Mouse (Mus musculus): ENCODE data around the gene Gls. TPM values are rescaled to one million over a fixed set of nuclear protein-coding genes. Genes with fewer than 3 reads are reported as not detected.

Gene Gls
- polyA plus RNA-seq, 1 experiment from 2014 or later: 21.7 TPM

DNA sequence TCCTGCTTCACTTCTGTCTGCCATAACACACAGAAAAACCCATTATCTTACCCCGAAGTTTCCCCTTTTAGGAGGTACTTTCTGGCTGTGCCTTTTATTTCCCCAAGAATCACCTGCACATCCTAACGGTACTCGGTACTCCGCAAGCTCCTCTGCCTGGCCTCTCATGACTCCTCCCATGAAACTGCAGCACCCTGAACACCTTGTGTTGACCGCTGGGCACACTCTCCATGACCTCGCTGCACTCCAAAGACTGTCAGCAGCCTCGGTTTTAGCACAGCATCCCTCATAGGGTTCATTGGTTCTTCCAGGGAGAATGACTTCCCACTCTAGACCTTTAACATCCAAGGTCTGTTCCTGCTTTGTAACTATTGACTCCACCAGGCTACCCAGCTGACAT lies 62.3 kb downstream of the Gls start:
- Histone ChIP-seq H3K36me3 (no peaks in the 10 kb centered on the region), H3K27me3 (replicated peaks) (no peaks in the 10 kb centered on the region), H3K9me3 (no peaks in the 10 kb centered on the region), H3K4me3 (replicated peaks) (no peak overlapping the region), H3K4me1 (0 out of 2 replicates have a peak, but pooled peaks cover 5% of the 10 kb centered on the region), H3K4me2 (no peak overlapping the region), H3K9ac (no peak overlapping the region), H3K27ac (no peak overlapping the region)
- ATAC-seq (ENCODE audit: insufficient read depth, low FRiP score, low read depth): no peak
- WGBS: 72% methylated on average over 7 of the region's 7 CpGs

DNA sequence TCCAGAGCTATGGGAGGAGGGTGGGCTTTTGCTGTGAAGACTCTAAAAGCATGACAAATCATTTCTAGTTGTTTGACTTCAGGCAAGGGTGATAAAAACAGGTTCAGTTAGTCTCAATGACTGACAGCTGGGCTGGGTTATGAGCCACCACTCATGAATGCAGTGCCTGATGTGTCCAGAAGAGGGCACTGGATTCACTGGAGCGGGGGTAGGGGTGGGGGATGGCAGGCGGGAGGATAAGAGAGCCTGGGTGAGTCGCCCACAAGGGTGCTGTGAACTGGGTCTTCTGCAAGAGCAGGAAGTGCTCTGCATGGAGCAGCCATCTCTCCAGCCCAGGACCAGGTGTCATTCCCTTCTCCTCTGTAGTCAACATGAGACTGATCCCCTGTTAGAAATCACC lies 63.0 kb downstream of the Gls start:
- no peak overlapping the region for H3K27ac ChIP-seq
- no peaks in the 10 kb centered on the region for H3K9me3 ChIP-seq
- no peak overlapping the region for H3K4me2 ChIP-seq
- ATAC-seq (ENCODE audit: insufficient read depth, low FRiP score, low read depth): peak; percentile 60
- 0 out of 2 replicates have a peak, but pooled peaks cover 5% of the 10 kb centered on the region for H3K4me1 ChIP-seq
- no peaks in the 10 kb centered on the region for H3K27me3 ChIP-seq (replicated peaks)
- WGBS: 15% methylated on average over 3 of the region's 3 CpGs
- H3K9ac ChIP-seq: no peak overlapping the region
- no peaks in the 10 kb centered on the region for H3K36me3 ChIP-seq
- no peak overlapping the region for H3K4me3 ChIP-seq (replicated peaks)

DNA sequence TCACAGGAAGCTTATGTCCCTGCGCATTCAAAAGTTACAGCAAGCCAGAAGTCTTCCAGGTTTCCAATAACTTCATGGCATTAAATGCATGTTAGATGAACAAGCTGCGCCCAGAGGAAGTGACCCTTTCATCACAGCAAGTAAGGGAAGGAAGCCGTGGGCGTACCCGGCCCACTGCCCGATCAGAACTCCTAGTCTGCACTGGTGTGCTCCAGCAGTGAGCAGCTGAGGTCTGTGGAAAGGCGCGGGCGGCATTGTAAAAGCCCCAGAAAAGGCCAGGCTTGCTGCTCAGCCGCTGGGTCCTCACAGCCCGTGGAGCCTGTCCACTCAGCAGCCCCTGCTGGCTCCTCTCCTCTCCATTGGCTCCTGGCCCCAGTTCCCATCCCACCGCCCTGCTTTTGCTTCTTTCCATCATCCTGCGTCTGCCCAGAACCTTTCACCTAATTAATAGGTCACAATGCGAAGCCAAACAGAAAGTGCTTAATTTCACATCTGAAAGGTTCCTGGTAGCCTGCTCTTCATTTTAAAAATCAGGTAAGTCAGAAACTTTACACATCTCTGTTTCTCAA lies 66.3 kb downstream of the Gls start:
- no peak overlapping the region for H3K9ac ChIP-seq
- no peaks in the 10 kb centered on the region for H3K27me3 ChIP-seq (replicated peaks)
- H3K4me1 ChIP-seq: 0 out of 2 replicates have a peak, but pooled peaks cover 5% of the 10 kb centered on the region
- H3K27ac ChIP-seq: no peak overlapping the region
- no peaks in the 10 kb centered on the region for H3K36me3 ChIP-seq
- H3K9me3 ChIP-seq: no peaks in the 10 kb centered on the region
- 0 out of 2 replicates have a peak overlapping the region, but pooled peaks have one; percentile 16 for H3K4me2 ChIP-seq
- no peak overlapping the region for H3K4me3 ChIP-seq (replicated peaks)
- ATAC-seq (ENCODE audit: insufficient read depth, low FRiP score, low read depth): no peak
- WGBS: 74% methylated on average over 14 of the region's 14 CpGs

DNA sequence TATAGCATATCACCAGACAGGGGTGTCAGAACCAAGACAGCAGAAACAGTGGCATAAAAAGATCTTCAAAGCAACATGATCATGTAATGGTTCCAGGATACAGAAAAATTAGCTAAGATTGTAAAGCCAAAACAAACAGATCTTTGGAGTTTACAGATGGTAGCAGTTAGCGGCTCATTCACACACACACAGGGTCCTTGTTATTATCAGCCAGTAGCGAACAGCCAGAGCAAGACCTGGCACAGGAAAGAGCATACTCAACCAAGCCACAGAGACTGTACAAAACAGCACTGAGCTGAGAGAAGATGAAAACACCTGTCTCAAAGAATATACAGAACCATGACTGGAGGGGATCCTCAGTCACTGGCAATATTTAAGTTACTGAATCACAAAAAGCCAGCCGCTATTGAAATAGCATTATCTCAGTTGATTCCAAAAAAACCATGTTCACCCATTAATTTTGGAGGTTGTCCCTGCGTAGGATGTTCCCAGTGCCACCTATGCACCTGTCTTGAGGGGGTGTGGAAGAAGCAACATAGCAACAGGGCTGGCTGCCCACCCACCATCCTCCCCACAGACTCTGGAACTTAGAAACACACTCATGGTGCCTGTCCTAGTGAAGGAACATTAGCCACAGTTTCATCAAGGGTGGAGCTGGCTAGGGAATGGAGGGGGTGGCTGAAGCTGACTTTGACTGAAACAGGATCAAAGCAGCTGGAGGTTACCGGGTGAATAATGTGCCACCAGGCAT lies 69.2 kb downstream of the Gls start:
- Histone ChIP-seq H3K4me1 (0 out of 2 replicates have a peak, but pooled peaks cover 5% of the 10 kb centered on the region), H3K27ac (no peak overlapping the region), H3K4me3 (replicated peaks) (no peak overlapping the region), H3K4me2 (no peak overlapping the region), H3K9ac (no peak overlapping the region), H3K36me3 (no peaks in the 10 kb centered on the region), H3K27me3 (replicated peaks) (no peaks in the 10 kb centered on the region), H3K9me3 (no peaks in the 10 kb centered on the region)
- WGBS: 92% methylated on average over 5 of the region's 5 CpGs
- no peak for ATAC-seq (ENCODE audit: insufficient read depth, low FRiP score, low read depth)

DNA sequence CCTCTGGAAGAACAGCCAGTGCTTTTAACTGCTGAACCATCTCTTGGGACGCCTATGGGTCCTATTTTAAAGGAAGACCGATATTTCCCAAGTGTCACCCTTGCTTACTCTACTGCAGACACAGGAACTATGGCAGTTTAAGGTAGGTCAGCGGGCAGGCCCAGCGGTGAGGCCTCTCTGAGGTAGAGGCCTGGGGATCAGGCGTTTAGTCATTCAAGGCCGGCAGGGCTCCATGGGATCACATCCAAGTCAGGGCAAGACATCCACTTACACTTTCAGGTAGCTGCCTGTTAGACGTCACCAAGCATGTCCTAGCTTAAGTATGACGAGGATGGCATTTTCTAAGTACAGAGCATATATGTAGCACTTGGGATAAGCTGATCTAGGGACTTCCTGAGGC lies 71.9 kb downstream of the Gls start:
- Histone ChIP-seq H3K9me3 (no peaks in the 10 kb centered on the region), H3K36me3 (no peaks in the 10 kb centered on the region), H3K4me2 (no peak overlapping the region), H3K4me1 (no peaks in the 10 kb centered on the region), H3K4me3 (replicated peaks) (no peak overlapping the region), H3K27me3 (replicated peaks) (no peaks in the 10 kb centered on the region), H3K9ac (no peak overlapping the region), H3K27ac (no peak overlapping the region)
- 87% methylated on average over 8 of the region's 8 CpGs for WGBS
- ATAC-seq (ENCODE audit: insufficient read depth, low FRiP score, low read depth): no peak

DNA sequence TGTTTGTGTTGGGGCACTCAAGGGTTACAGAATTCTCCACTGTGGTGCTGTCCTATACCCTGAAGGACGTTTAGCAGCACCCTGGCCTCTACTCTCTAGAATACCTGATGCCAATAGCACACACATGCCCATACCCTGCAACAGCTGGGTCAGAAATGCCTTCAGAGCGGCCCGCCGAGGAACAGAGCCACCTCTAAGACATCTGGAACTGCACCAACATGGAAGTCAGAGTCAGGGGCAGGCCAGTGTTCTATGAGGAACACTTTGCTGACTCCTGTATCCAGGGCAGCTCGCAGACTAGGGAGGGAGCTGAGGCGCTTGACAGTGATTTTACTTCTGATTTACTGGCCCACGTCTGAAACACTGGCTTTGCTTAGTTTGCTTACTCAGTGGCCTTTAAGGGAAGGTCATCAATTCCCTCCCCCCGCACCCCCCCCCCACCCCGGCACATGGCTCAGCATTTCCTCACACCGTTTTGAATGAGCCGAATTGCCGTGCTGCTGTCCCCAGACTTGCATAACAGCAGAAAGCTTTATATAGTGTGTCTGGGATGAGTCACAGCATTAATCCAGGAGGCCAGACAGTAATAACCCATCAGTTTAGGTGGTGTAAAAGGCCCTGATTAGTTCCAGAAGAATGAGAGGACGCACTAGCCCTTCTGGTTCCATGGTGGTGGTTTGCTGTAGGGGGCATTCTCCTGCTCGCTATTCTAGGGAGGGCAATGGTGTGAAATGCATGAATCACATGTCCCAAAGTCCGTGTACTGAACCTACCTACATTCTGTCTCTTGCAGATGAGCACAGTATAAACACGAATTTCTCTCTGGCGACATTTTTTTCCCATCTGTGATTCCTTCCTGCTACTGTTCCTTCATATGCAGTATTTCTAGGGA lies 74.3 kb downstream of the Gls start:
- H3K4me1 ChIP-seq: no peaks in the 10 kb centered on the region
- no peak overlapping the region for H3K27ac ChIP-seq
- H3K4me2 ChIP-seq: no peak overlapping the region
- no peaks in the 10 kb centered on the region for H3K9me3 ChIP-seq
- no peak overlapping the region for H3K4me3 ChIP-seq (replicated peaks)
- H3K27me3 ChIP-seq (replicated peaks): no peaks in the 10 kb centered on the region
- H3K36me3 ChIP-seq: no peaks in the 10 kb centered on the region
- WGBS: 65% methylated on average over 17 of the region's 17 CpGs
- no peak for ATAC-seq (ENCODE audit: insufficient read depth, low FRiP score, low read depth)
- H3K9ac ChIP-seq: no peak overlapping the region

DNA sequence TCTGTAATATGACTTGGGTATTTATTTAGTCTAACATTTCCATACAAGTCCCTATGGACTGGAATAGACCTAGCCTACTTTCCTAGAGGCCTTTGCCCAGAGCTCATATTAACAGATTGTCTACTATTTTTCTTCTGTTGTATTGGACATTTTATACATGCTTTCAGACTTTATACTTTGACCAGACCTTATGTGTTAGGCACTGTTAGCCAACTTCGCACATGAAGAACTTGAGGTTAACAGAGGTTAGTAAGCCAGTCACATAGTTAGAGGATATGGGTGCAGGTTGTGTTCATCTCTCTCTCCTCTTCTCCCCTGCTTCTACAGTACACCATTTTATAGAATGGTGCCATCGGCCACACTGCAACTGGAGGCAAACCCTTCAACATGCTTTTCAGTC lies 75.0 kb downstream of the Gls start:
- 92% methylated on average over 2 of the region's 2 CpGs for WGBS
- Histone ChIP-seq H3K9ac (no peak overlapping the region), H3K9me3 (no peaks in the 10 kb centered on the region), H3K4me1 (no peaks in the 10 kb centered on the region), H3K27ac (no peak overlapping the region), H3K36me3 (no peaks in the 10 kb centered on the region), H3K27me3 (replicated peaks) (no peaks in the 10 kb centered on the region), H3K4me2 (no peak overlapping the region), H3K4me3 (replicated peaks) (no peak overlapping the region)
- no peak for ATAC-seq (ENCODE audit: insufficient read depth, low FRiP score, low read depth)

DNA sequence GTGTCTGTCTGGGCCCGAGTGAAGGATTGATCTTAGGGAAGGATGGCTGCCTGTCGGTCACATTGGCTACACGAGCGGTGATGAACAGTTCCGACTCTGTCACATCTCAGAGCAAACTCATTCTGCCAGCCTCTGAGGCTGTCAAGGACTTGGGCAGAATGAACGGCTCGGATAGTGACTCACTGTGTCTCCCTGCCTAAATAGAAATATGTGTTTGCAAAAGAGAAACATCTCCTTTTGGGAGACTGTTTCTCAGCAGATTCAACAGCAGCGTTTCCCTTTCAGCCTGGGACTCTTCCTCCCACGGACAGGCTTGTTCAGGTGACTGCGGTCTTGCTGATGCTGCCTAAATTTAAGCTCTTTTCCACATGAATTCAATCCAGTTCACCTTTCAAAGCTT lies 76.7 kb downstream of the Gls start:
- no peaks in the 10 kb centered on the region; the same call in 1 of the 2 replicates for H3K36me3 ChIP-seq
- H3K9me3 ChIP-seq: no peaks in the 10 kb centered on the region
- H3K4me2 ChIP-seq: no peak overlapping the region
- H3K27ac ChIP-seq: no peak overlapping the region
- 79% methylated on average over 10 of the region's 10 CpGs for WGBS
- H3K27me3 ChIP-seq (replicated peaks): no peaks in the 10 kb centered on the region
- H3K4me3 ChIP-seq (replicated peaks): no peak overlapping the region
- H3K9ac ChIP-seq: no peak overlapping the region
- H3K4me1 ChIP-seq: no peaks in the 10 kb centered on the region
- ATAC-seq (ENCODE audit: insufficient read depth, low FRiP score, low read depth): no peak

DNA sequence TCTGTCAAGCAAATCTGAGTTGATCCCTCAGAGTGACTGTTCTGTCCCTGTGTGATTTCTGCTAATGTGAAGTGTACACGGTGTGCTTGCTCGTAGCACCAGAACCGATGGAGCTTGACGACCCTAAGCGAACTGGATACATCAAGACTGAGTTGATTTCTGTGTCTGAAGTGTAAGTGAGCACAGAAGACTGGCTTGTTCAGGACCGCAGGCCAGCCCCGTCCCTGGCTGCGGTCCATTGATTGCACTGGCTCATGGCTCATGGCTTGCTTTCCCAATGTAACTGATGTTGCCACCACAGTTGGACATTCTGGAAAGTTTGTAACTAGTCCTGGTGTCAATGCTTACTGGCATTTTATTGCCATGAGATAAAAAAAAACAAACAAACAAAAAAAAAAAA lies 78.1 kb downstream of the Gls start:
- Histone ChIP-seq H3K27ac (no peak overlapping the region), H3K4me3 (replicated peaks) (no peak overlapping the region), H3K9ac (no peak overlapping the region), H3K4me1 (peaks cover 5% of the 10 kb centered on the region; the same call in 1 of the 2 replicates), H3K27me3 (replicated peaks) (no peaks in the 10 kb centered on the region), H3K4me2 (no peak overlapping the region), H3K36me3 (peaks cover 4% of the 10 kb centered on the region; the same call in 1 of the 2 replicates), H3K9me3 (no peaks in the 10 kb centered on the region)
- ATAC-seq (ENCODE audit: insufficient read depth, low FRiP score, low read depth): no peak
- 93% methylated on average over 8 of the region's 8 CpGs for WGBS

DNA sequence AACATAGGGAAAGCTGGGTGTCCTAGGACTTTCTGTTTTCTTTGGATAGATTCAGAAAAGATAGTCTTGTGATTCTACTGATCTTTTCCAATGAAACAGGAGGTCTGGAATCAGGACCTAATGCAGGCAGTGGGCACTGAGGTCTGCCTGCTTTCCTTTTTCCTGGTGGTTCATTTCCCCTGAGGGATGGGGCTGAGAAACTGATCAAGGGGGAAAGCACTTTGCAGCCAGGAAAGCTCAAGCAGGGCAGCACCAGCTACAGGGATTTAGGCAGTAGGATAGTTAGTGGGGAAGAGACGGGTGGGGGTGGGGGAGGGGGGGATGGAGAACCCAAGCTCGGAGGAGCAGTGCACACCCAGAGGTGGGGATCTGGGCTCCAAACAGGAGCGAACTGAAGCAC lies 80.1 kb downstream of the Gls start:
- Histone ChIP-seq H3K4me1 (peaks cover 10% of the 10 kb centered on the region; the same call in 1 of the 2 replicates), H3K9ac (no peak overlapping the region), H3K27ac (no peak overlapping the region), H3K9me3 (no peaks in the 10 kb centered on the region), H3K36me3 (peaks cover 4% of the 10 kb centered on the region; the same call in 1 of the 2 replicates), H3K4me3 (replicated peaks) (no peak overlapping the region), H3K4me2 (no peak overlapping the region), H3K27me3 (replicated peaks) (no peaks in the 10 kb centered on the region)
- ATAC-seq (ENCODE audit: insufficient read depth, low FRiP score, low read depth): no peak
- 46% methylated on average over 3 of the region's 3 CpGs for WGBS

DNA sequence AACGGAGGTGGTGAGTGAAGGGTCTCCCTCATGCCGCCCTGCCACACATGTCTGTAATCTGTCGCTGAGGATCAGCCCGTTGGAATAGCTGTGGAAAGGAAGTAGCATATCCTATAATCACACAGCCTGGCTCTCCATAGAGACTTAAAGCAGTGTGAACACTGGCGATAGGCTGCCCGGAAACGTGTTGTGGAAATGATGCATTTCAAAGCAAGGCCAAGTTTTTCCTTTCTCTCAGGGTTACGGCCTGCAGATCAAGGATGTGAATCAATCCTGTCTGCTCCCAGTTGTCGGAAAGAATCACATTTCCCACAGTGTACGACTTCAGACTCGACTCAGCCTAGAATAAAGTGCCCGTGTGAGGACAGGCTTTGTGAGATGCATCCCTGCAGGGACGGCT lies 80.7 kb downstream of the Gls start:
- WGBS: 74% methylated on average over 13 of the region's 13 CpGs
- no peaks in the 10 kb centered on the region for H3K27me3 ChIP-seq (replicated peaks)
- H3K4me1 ChIP-seq: peaks cover 10% of the 10 kb centered on the region; the same call in 1 of the 2 replicates
- no peak overlapping the region for H3K4me3 ChIP-seq (replicated peaks)
- H3K9ac ChIP-seq: no peak overlapping the region
- H3K36me3 ChIP-seq: peaks cover 4% of the 10 kb centered on the region; the same call in 1 of the 2 replicates
- H3K27ac ChIP-seq: no peak overlapping the region
- ATAC-seq (ENCODE audit: insufficient read depth, low FRiP score, low read depth): no peak
- H3K9me3 ChIP-seq: no peaks in the 10 kb centered on the region
- no peak overlapping the region for H3K4me2 ChIP-seq
